Mouse (Mus musculus) bone marrow macrophage, adult 2 months (primary cell): ENCODE data around the gene Adssl1.

Source experiments
- CTCF ChIP-seq: IDR thresholded peaks from 2 replicates; pipeline ENCODE4 v1.5.1; 2012; ENCODE audit warnings: low read depth, mild to moderate bottlenecking, low read length, moderate library complexity
- POLR2A ChIP-seq: IDR thresholded peaks from 2 replicates; pipeline ENCODE4 v1.6.1; 2012; ENCODE audit warnings: mild to moderate bottlenecking, low read depth, low read length, borderline replicate concordance

DNA sequence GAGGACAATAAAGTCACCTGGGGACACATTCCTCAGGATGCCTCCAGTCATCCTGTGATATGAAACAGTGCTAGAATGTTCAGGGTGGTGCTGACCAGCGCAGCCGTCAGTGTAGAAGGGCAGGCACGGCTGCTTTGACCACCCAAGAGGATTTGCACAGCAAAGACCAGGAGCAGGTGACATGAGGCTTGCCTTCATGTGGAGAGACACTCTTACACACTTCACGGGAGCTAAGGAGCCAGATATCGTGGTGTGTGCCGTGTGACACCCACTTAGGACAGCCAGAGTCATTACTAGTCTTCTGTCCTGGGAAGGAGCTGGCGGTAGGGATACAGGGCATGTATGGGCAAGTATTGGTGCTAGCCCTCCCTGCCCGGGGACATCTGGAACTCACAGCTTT lies 49.7 kb upstream of the Adssl1 start:
- no peak for TF ChIP-seq POLR2A
- TF ChIP-seq CTCF, result no peak
